Mouse (Mus musculus) cerebellum, adult 2 months (tissue): Measurements from ENCODE around the gene Prdm5.

Source experiments
- CTCF ChIP-seq: fragments of 200-500 bp; IDR thresholded peaks from 2 replicates; pipeline ENCODE4 v1.5.1; 2011; ENCODE audit warnings: low read depth, mild to moderate bottlenecking, control low read depth, low read length, moderate library complexity, borderline replicate concordance; ENCODE audit not compliant: insufficient read depth
- POLR2A ChIP-seq: fragments of 200-500 bp; IDR thresholded peaks from 2 replicates; pipeline ENCODE4 v1.6.1; 2011; ENCODE audit warnings: low read length, control low read depth, borderline replicate concordance; ENCODE audit not compliant: insufficient read depth

DNA sequence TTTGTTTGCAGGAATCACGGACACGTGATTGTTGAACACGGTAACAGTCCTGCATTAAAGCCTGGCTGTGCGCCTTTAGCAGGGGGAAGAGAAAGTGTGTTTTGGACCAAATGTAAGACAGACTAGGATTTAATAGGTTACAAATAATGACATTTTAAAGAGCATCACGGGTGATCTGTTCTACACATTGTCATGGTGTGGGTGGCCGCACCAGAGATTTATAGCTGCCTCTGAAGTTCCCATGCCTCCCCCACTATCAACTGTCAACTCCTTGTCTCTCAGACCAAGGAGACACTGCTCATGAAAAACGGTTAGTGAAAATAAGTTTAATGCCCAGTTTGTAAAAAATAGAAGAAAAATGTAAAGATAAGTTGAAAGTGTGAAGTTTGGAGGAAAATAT lies 2.7 kb downstream of the Prdm5 start:
- no peak for TF ChIP-seq POLR2A
- no peak for TF ChIP-seq CTCF
